Mouse (Mus musculus): Measurements from ENCODE around the gene BC051665. TPM values are rescaled to one million over a fixed set of nuclear protein-coding genes. Genes with fewer than 3 reads are reported as not detected.

Gene BC051665
- total and polyA plus RNA-seq, 2 experiments = not detected

- no peaks in the 10 kb centered on the region for H3K27me3 ChIP-seq (ENCODE audit: control insufficient read depth, insufficient read depth, low read length)
- H3K4me1 ChIP-seq (ENCODE audit: control insufficient read depth, insufficient read depth, low read length) = no peaks in the 10 kb centered on the region
- H3K9ac ChIP-seq (ENCODE audit: low read depth, low read length) = no peak overlapping the region
- WGBS = 71% methylated on average over 2 of the region's 2 CpGs
- no peaks in the 10 kb centered on the region for H3K79me2 ChIP-seq (ENCODE audit: control insufficient read depth, insufficient read depth, low read length)
- DNase-seq (ENCODE audit: extremely low read depth, low read depth, low spot score) = no peak
- TF ChIP-seq POLR2A (IDR thresholded peaks at IDR 0.05; ENCODE audit: extremely low read depth, insufficient read depth, low read length) (no peak), CTCF (IDR thresholded peaks at IDR 0.05; ENCODE audit: low read depth, low read length) (no peak)
- H3K27ac ChIP-seq (replicated peaks; ENCODE audit: insufficient read depth, low read depth, low read length) = no peak overlapping the region
- no peaks in the 10 kb centered on the region for H3K36me3 ChIP-seq (ENCODE audit: control insufficient read depth, insufficient read depth, low read length)
- H3K4me3 ChIP-seq (ENCODE audit: insufficient read depth, low read depth, low read length) = no peak overlapping the region
These were observed 23.5 kb upstream of the BC051665 start for GRCm38 (mm10) chr13:60809690-60810089.

DNA sequence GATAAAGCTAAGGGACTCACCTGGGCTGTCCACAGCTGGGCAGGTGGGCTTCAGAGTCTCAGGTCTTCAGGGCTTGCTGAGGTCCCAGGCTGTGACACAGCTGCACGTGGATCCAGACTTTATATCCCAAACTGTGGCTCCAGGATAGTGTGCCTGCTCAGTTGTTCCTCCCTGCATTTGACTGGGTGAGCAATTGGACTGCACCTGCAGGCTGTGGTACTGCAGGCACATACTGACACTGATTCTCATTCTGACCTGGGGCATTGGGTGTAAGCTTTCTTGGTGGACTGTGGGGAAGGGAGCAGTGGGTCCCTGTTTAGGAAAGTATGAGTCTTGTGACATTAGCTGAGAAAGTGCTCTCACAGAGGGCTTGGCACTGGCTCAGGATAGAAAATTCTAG lies 16.6 kb upstream of the BC051665 start, which contains the start of gene Ctsll3:
Ctsll3 (minus strand) TSS at position 101 of the 400 bp plus-strand sequence.
- no peaks in the 10 kb centered on the region for H3K36me3 ChIP-seq (ENCODE audit: control insufficient read depth, insufficient read depth, low read length)
- H3K9ac ChIP-seq (ENCODE audit: low read depth, low read length) = no peak within 1 kb of the TSS
- no peak within 1 kb of the TSS for H3K4me3 ChIP-seq (ENCODE audit: insufficient read depth, low read depth, low read length)
- no peaks in the 10 kb centered on the region for H3K27me3 ChIP-seq (ENCODE audit: control insufficient read depth, insufficient read depth, low read length)
- H3K4me1 ChIP-seq (ENCODE audit: control insufficient read depth, insufficient read depth, low read length) = no peaks in the 10 kb centered on the region
- no peaks in the 10 kb centered on the region for H3K79me2 ChIP-seq (ENCODE audit: control insufficient read depth, insufficient read depth, low read length)
- H3K27ac ChIP-seq (replicated peaks; ENCODE audit: insufficient read depth, low read depth, low read length) = no peak within 1 kb of the TSS
- no peak for TF ChIP-seq POLR2A (IDR thresholded peaks at IDR 0.05; ENCODE audit: extremely low read depth, insufficient read depth, low read length)
- TF ChIP-seq CTCF (IDR thresholded peaks at IDR 0.05; ENCODE audit: low read depth, low read length) = no peak
- no peak for DNase-seq (ENCODE audit: extremely low read depth, low read depth, low spot score)
- WGBS = 72% methylated on average over 1 of the region's 1 CpGs

DNA sequence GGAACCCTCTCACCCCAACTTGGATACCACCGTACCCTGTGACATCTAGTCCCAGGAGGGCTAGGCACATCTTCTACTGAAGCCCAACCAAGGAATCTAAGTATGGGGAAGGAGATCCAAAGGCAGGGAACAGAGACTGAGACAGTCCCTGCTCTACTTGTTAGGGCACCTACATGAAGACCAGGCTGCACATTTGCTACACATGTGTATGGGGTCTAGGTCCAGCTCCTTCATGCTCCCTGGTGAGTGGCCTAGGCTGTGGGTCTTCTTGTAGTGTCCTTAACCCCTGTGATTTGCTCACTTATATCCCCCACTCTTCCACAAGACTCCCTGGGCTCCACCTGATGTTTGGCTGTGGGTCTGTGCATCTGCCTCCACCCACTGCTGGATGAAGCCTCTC lies 3.3 kb upstream of the BC051665 start:
- no peak for DNase-seq (ENCODE audit: extremely low read depth, low read depth, low spot score)
- H3K79me2 ChIP-seq (ENCODE audit: control insufficient read depth, insufficient read depth, low read length) = no peaks in the 10 kb centered on the region
- H3K9ac ChIP-seq (ENCODE audit: low read depth, low read length) = no peak overlapping the region
- H3K27me3 ChIP-seq (ENCODE audit: control insufficient read depth, insufficient read depth, low read length) = peaks cover 2% of the 10 kb centered on the region; the same call in 1 of the 2 replicates
- H3K4me1 ChIP-seq (ENCODE audit: control insufficient read depth, insufficient read depth, low read length) = no peaks in the 10 kb centered on the region
- no peak overlapping the region for H3K27ac ChIP-seq (replicated peaks; ENCODE audit: insufficient read depth, low read depth, low read length)
- 83% methylated on average over 1 of the region's 1 CpGs for whole genome bisulfite sequencing
- H3K36me3 ChIP-seq (ENCODE audit: control insufficient read depth, insufficient read depth, low read length) = no peaks in the 10 kb centered on the region
- no peak overlapping the region for H3K4me3 ChIP-seq (ENCODE audit: insufficient read depth, low read depth, low read length)
- TF ChIP-seq POLR2A (IDR thresholded peaks at IDR 0.05; ENCODE audit: extremely low read depth, insufficient read depth, low read length) = no peak
- no peak for TF ChIP-seq CTCF (IDR thresholded peaks at IDR 0.05; ENCODE audit: low read depth, low read length)

DNA sequence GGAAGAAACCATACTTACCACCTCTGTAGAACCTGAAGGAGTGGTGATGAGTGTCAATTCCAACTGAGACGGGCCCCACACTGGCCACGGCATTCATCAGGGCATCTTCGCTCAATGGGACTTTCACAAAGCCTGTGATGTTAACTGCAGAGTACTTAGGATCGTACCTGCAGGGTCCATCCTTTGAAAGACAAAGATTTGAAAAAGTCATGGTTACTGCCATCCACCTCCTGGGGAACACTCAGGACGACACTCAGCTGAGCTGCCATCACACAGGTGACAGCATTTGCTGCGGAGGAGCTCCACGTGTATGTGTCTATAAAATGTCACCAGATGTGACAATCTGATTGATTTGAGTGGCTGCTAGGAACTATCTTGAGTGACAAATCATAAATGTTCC lies 2.9 kb downstream of the BC051665 start:
- Histone ChIP-seq H3K27me3 (ENCODE audit: control insufficient read depth, insufficient read depth, low read length) (no peaks in the 10 kb centered on the region), H3K4me1 (ENCODE audit: control insufficient read depth, insufficient read depth, low read length) (no peaks in the 10 kb centered on the region), H3K4me3 (ENCODE audit: insufficient read depth, low read depth, low read length) (no peak overlapping the region), H3K27ac (replicated peaks; ENCODE audit: insufficient read depth, low read depth, low read length) (no peak overlapping the region), H3K79me2 (ENCODE audit: control insufficient read depth, insufficient read depth, low read length) (no peaks in the 10 kb centered on the region), H3K36me3 (ENCODE audit: control insufficient read depth, insufficient read depth, low read length) (no peaks in the 10 kb centered on the region), H3K9ac (ENCODE audit: low read depth, low read length) (no peak overlapping the region)
- no peak for DNase-seq (ENCODE audit: extremely low read depth, low read depth, low spot score)
- TF ChIP-seq POLR2A (IDR thresholded peaks at IDR 0.05; ENCODE audit: extremely low read depth, insufficient read depth, low read length) = no peak
- TF ChIP-seq CTCF (IDR thresholded peaks at IDR 0.05; ENCODE audit: low read depth, low read length) = no peak
- WGBS = 86% methylated on average over 7 of the region's 7 CpGs

- WGBS = 73% methylated on average over 3 of the region's 3 CpGs
- no peaks in the 10 kb centered on the region for H3K4me1 ChIP-seq (ENCODE audit: control insufficient read depth, insufficient read depth, low read length)
These were observed 5.6 kb downstream of the BC051665 start for GRCm38 (mm10) chr13:60780534-60780933.

DNA sequence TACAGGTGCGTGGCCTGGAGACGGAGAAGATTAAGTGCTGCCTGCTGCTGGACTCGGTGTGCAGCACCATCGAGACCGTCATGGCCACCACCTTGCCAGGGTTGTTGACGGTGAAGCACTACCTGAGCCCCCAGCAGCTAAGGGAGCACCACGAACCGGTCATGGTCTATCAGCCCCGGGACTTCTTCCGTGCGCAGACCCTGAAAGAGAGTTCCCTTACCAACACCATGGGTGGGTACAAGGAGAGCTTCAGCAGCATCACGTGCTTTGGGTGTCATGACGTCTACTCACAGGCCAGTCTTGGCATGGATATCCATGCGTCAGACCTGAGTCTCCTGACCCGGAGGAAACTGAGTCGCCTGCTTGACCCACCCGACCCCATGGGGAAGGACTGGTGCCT lies 25.0 kb downstream of the BC051665 start:
- no peak overlapping the region for H3K4me3 ChIP-seq (ENCODE audit: insufficient read depth, low read depth, low read length)
- no peaks in the 10 kb centered on the region for H3K4me1 ChIP-seq (ENCODE audit: control insufficient read depth, insufficient read depth, low read length)
- 96% methylated on average over 17 of the region's 17 CpGs for WGBS
- H3K27ac ChIP-seq (replicated peaks; ENCODE audit: insufficient read depth, low read depth, low read length) = no peak overlapping the region
- no peak for DNase-seq (ENCODE audit: extremely low read depth, low read depth, low spot score)
- H3K36me3 ChIP-seq (ENCODE audit: control insufficient read depth, insufficient read depth, low read length) = peaks cover 44% of the 10 kb centered on the region
- no peak overlapping the region for H3K9ac ChIP-seq (ENCODE audit: low read depth, low read length)
- H3K27me3 ChIP-seq (ENCODE audit: control insufficient read depth, insufficient read depth, low read length) = no peaks in the 10 kb centered on the region
- no peaks in the 10 kb centered on the region for H3K79me2 ChIP-seq (ENCODE audit: control insufficient read depth, insufficient read depth, low read length)
- TF ChIP-seq CTCF (IDR thresholded peaks at IDR 0.05; ENCODE audit: low read depth, low read length) = no peak
- no peak for TF ChIP-seq POLR2A (IDR thresholded peaks at IDR 0.05; ENCODE audit: extremely low read depth, insufficient read depth, low read length)

More at GRCm38 (mm10) chr13:60780534-60780933, 5.6 kb downstream of the BC051665 start:
- Histone ChIP-seq H3K79me2 (ENCODE audit: control insufficient read depth, insufficient read depth, low read length) (no peaks in the 10 kb centered on the region), H3K27ac (replicated peaks; ENCODE audit: insufficient read depth, low read depth, low read length) (no peak overlapping the region), H3K27me3 (ENCODE audit: control insufficient read depth, insufficient read depth, low read length) (no peaks in the 10 kb centered on the region), H3K9ac (ENCODE audit: low read depth, low read length) (no peak overlapping the region), H3K36me3 (ENCODE audit: control insufficient read depth, insufficient read depth, low read length) (no peaks in the 10 kb centered on the region), H3K4me3 (ENCODE audit: insufficient read depth, low read depth, low read length) (no peak overlapping the region)
- TF ChIP-seq CTCF (IDR thresholded peaks at IDR 0.05; ENCODE audit: low read depth, low read length) = no peak
- no peak for TF ChIP-seq POLR2A (IDR thresholded peaks at IDR 0.05; ENCODE audit: extremely low read depth, insufficient read depth, low read length)
- DNase-seq (ENCODE audit: extremely low read depth, low read depth, low spot score) = no peak

Data from liver, adult 2 months (tissue).